Mouse (Mus musculus) midbrain, embryonic 16.5 days (tissue): ENCODE data around the gene Tesk1. TPM values are rescaled to one million over a fixed set of nuclear protein-coding genes. Genes with fewer than 3 reads are reported as not detected.

Experiments
- ATAC-seq: fragments of 200-750 bp; cut with Nextera tagmentation; 2 replicates; pipeline ENCODE4 v1.8.0; 2017; ENCODE audit warnings: moderate TSS enrichment
- H3K27ac ChIP-seq: fragments of 300-500 bp; sonication (generic); 2 replicates; pipeline ENCODE4 v1.5.1; 2014; ENCODE audit warnings: mild to moderate bottlenecking, low read length, mixed read lengths
- H3K27me3 ChIP-seq: fragments of 300-500 bp; sonication (generic); 2 replicates; pipeline ENCODE4 v1.6.1; 2014; ENCODE audit warnings: low read depth, low read length, mixed read lengths; ENCODE audit not compliant: control insufficient read depth, insufficient read depth
- H3K36me3 ChIP-seq: fragments of 300-500 bp; sonication (generic); 2 replicates; pipeline ENCODE4 v1.6.1; 2014; ENCODE audit warnings: mild to moderate bottlenecking, low read length, moderate library complexity, mixed read lengths; ENCODE audit not compliant: control insufficient read depth, insufficient read depth
- H3K4me1 ChIP-seq: fragments of 300-500 bp; sonication (generic); 2 replicates; pipeline ENCODE4 v1.6.1; 2014; ENCODE audit warnings: mild to moderate bottlenecking, low read length, mixed read lengths; ENCODE audit not compliant: control insufficient read depth, insufficient read depth
- H3K4me2 ChIP-seq: fragments of 300-500 bp; sonication (generic); 2 replicates; pipeline ENCODE4 v1.6.1; 2014; ENCODE audit warnings: mild to moderate bottlenecking, low read length, mixed read lengths
- H3K4me3 ChIP-seq: fragments of 300-500 bp; sonication (generic); 2 replicates; pipeline ENCODE4 v1.5.1; 2014; ENCODE audit warnings: low read depth, mild to moderate bottlenecking, low read length, moderate library complexity, mixed read lengths
- H3K9ac ChIP-seq: fragments of 300-500 bp; sonication (generic); 2 replicates; pipeline ENCODE4 v1.6.1; 2014; ENCODE audit warnings: low read depth, low read length, mixed read lengths
- H3K9me3 ChIP-seq: fragments of 300-500 bp; sonication (generic); replicated peaks from 2 replicates; pipeline ENCODE4 v1.6.1; 2014; ENCODE audit warnings: mild to moderate bottlenecking, low read length, mixed read lengths; ENCODE audit not compliant: control insufficient read depth, poor library complexity, severe bottlenecking
- WGBS: fragments of 180-500 bp; shearing (Covaris S2); extraction: QIAGEN DNeasy Blood & Tissue Kit; methylation state at CpG from one replicate; pipeline ENCODE4 v1.1.7; 2014; 5-methylcytosine and 5-hydroxymethylcytosine counted together
- polyA plus RNA-seq: library from polyadenylated mRNA; unstranded; fragments of >200 nt; fragmentation: Nextera tagmentation; extraction: Ambion mirVana; gene quantifications from 2 replicates; pipeline ENCODE4 v1.2.1, GENCODE M21; 2015

Gene Tesk1
- polyA plus RNA-seq, 1 experiment from 2014 or later: 10.7 TPM

DNA sequence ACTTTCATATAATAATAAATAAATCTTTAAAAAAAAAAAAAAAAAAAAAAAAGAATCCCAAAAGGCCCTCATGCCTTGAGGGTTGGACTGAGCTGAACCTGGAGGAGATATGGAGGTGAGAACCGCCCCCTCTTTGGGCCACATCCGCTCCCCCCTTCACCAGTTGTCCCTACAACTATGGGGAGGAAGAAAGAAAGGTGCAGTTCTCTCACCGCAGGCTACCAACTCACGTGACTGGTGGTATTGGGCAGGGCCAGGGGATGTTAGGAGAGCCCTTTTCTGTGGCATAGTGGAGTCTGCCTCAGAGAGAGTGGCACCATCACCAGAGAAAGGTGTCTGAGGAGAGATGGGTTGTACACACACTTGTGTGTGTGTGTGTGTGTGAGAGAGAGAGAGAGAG lies 14.7 kb downstream of the Tesk1 start:
- no peak overlapping the region for H3K9ac ChIP-seq
- no peak overlapping the region for H3K4me2 ChIP-seq
- ATAC-seq: no peak
- H3K4me3 ChIP-seq: no peak overlapping the region
- H3K36me3 ChIP-seq: no peaks in the 10 kb centered on the region
- H3K27ac ChIP-seq: no peak overlapping the region
- WGBS: 30% methylated on average over 4 of the region's 4 CpGs
- H3K27me3 ChIP-seq: peaks cover 3% of the 10 kb centered on the region; the same call in 1 of the 2 replicates
- H3K9me3 ChIP-seq: no peaks in the 10 kb centered on the region
- peaks cover 7% of the 10 kb centered on the region for H3K4me1 ChIP-seq

DNA sequence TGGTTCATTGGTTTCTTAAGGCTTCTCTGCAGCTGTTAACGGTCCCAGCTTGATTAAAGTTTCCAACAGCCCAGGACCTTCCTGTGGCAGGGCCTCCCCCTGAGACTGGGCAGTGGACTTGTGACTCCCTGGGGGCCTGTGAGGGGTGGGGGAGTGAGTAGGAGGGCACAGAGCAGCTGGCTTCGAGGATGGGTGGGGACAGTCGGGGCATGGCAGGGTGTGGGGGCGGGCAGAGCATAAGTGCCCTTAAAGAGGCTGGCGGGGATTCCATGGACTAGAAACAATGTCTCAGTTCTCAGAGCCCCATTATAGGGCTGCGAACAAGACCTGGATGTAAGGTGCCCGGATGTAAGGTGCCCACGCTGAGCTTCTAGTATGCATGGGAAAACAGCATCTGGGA lies 15.4 kb downstream of the Tesk1 start:
- Histone ChIP-seq H3K27ac (no peak overlapping the region), H3K4me3 (no peak overlapping the region), H3K4me1 (peaks cover 7% of the 10 kb centered on the region), H3K9me3 (no peaks in the 10 kb centered on the region), H3K4me2 (no peak overlapping the region), H3K27me3 (peaks cover 3% of the 10 kb centered on the region; the same call in 1 of the 2 replicates), H3K9ac (no peak overlapping the region), H3K36me3 (no peaks in the 10 kb centered on the region)
- no peak for ATAC-seq
- 20% methylated on average over 8 of the region's 8 CpGs for WGBS

DNA sequence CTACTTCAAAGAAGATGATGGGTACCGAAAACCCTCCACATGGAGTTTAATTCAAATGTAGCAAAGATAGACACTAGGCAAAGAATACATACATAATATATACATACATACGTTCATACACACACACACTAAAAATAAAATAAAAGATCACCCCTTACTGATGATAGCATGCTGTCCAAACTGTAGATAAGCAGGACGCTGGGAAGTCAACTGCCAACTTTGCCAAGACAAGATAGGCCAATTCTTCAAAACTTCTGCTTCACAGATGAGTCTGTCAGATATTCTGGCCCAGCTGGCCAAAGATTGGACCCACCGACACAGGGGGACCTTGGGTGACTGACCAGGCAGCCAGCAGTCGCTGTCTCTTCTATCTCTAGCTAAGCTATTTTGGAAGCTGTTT lies 21.4 kb downstream of the Tesk1 start:
- no peak for ATAC-seq
- H3K9ac ChIP-seq: no peak overlapping the region
- H3K9me3 ChIP-seq: no peaks in the 10 kb centered on the region
- 91% methylated on average over 5 of the region's 5 CpGs for WGBS
- H3K4me2 ChIP-seq: no peak overlapping the region
- no peaks in the 10 kb centered on the region for H3K36me3 ChIP-seq
- no peak overlapping the region for H3K4me3 ChIP-seq
- H3K27ac ChIP-seq: no peak overlapping the region
- no peaks in the 10 kb centered on the region for H3K27me3 ChIP-seq
- no peaks in the 10 kb centered on the region for H3K4me1 ChIP-seq

DNA sequence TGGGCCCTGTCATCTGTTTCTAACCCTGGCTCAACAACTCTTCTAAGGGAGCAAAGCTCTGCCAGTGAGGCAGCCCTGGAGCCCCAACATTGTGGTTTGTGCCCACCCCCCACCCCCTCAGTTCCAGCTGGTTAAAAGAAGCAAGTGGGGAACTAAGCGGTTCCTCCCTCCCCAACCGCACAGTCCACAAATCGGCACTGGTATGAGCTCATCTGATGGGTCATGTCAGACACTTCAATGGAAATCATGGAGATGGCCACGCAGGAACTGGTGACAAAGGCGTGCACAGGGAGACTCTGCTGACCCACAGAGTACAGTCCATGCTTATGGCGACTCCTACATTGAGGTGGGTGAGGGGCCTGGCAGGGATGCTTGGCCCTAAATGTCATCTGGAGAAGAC lies 24.2 kb downstream of the Tesk1 start:
- Histone ChIP-seq H3K4me3 (no peak overlapping the region), H3K36me3 (no peaks in the 10 kb centered on the region), H3K9ac (no peak overlapping the region), H3K27me3 (no peaks in the 10 kb centered on the region), H3K4me2 (no peak overlapping the region), H3K4me1 (no peaks in the 10 kb centered on the region), H3K9me3 (no peaks in the 10 kb centered on the region), H3K27ac (no peak overlapping the region)
- ATAC-seq: no peak
- WGBS: 90% methylated on average over 6 of the region's 6 CpGs

DNA sequence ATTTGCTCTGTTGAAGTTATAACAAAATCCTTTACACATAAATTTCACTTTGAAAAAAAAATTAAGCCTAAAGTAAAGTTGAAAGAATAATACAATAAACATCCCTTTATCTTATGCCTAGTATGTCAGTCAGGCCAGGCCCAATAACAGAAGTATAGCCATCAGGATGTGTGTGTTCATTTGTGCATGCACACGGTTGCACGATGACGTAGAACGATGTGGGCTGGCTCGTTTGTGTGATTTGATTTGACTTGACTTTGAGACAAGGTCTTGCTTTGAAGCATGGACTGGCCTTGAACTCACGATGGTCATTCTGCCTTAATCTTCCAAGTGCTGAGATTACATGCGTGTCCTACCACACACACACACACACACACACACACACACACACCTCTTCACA lies 25.1 kb downstream of the Tesk1 start:
- 91% methylated on average over 7 of the region's 7 CpGs for WGBS
- Histone ChIP-seq H3K27ac (no peak overlapping the region), H3K27me3 (no peaks in the 10 kb centered on the region), H3K9ac (no peak overlapping the region), H3K4me3 (no peak overlapping the region), H3K9me3 (no peaks in the 10 kb centered on the region), H3K36me3 (no peaks in the 10 kb centered on the region), H3K4me2 (no peak overlapping the region), H3K4me1 (no peaks in the 10 kb centered on the region)
- ATAC-seq: no peak

DNA sequence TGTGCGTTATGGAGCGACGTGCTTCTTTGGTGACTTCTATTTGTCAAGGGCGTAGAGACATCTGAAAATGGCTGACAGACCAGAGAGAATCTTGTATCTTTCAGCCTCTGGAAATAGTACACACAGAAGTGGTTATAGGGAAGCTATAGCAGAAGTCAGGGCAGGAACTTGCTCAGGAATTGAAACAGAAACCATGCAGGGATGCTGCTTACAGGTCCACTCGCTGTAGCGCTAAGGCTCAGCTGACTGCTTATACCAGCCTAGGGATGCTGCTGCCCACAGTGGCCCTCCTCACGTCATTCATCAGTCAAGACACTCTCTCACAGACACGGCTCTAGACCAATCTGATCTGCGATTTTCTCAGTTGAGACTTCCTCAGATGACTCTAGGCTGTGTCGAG lies 28.6 kb downstream of the Tesk1 start:
- no peaks in the 10 kb centered on the region for H3K36me3 ChIP-seq
- H3K9me3 ChIP-seq: no peaks in the 10 kb centered on the region
- H3K27ac ChIP-seq: no peak overlapping the region
- no peak overlapping the region for H3K9ac ChIP-seq
- 95% methylated on average over 10 of the region's 10 CpGs for WGBS
- no peak overlapping the region for H3K4me2 ChIP-seq
- no peak for ATAC-seq
- H3K27me3 ChIP-seq: no peaks in the 10 kb centered on the region
- H3K4me1 ChIP-seq: no peaks in the 10 kb centered on the region
- H3K4me3 ChIP-seq: no peak overlapping the region

DNA sequence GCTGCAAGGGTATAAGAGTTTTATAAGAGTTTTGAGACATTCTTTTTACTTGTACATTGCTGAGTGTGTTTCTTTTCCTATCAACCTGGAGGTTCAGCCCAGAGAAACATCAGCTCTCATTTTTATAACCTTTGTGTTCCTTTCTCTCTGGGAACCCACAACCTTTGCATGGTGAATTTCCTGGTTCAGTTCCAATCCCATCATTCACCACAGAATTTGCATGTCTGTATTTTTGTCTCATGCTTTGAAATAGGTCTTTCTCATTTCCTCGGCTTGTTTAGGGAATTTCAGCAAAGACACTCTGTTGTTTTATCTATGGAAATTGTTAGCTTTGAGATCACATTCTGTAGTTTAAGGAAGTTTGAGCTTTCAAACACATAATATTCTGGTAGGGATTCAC lies 31.9 kb downstream of the Tesk1 start:
- no peak overlapping the region for H3K4me2 ChIP-seq
- H3K27ac ChIP-seq: no peak overlapping the region
- H3K9me3 ChIP-seq: no peaks in the 10 kb centered on the region
- ATAC-seq: no peak
- no peaks in the 10 kb centered on the region for H3K27me3 ChIP-seq
- H3K9ac ChIP-seq: no peak overlapping the region
- WGBS: 74% methylated on average over 1 of the region's 1 CpGs
- no peak overlapping the region for H3K4me3 ChIP-seq
- no peaks in the 10 kb centered on the region for H3K36me3 ChIP-seq
- H3K4me1 ChIP-seq: 0 out of 2 replicates have a peak, but pooled peaks cover 2% of the 10 kb centered on the region

DNA sequence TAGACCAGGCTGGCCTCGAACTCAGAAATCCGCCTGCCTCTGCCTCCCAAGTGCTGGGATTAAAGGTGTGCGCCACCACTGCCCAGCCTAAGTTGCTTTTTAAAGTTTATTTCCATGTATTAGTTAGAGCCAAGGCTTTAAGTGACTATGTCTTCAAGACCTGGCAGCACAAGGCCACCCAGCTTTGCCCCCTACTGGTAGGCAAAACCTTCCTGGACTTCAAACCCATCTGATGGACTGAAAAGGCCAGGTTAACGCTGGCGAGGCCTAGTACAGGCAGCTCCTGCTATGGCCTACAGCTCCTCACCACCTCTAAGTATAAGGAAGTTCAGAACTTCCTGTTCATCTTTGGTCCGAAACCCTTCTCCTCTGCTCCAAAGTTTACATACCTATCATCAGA lies 34.9 kb downstream of the Tesk1 start:
- no peaks in the 10 kb centered on the region for H3K9me3 ChIP-seq
- H3K4me1 ChIP-seq: 0 out of 2 replicates have a peak, but pooled peaks cover 2% of the 10 kb centered on the region
- H3K9ac ChIP-seq: no peak overlapping the region
- no peak for ATAC-seq
- no peak overlapping the region for H3K27ac ChIP-seq
- WGBS: 93% methylated on average over 5 of the region's 6 CpGs
- H3K36me3 ChIP-seq: no peaks in the 10 kb centered on the region
- H3K4me3 ChIP-seq: no peak overlapping the region
- H3K27me3 ChIP-seq: no peaks in the 10 kb centered on the region
- no peak overlapping the region for H3K4me2 ChIP-seq

DNA sequence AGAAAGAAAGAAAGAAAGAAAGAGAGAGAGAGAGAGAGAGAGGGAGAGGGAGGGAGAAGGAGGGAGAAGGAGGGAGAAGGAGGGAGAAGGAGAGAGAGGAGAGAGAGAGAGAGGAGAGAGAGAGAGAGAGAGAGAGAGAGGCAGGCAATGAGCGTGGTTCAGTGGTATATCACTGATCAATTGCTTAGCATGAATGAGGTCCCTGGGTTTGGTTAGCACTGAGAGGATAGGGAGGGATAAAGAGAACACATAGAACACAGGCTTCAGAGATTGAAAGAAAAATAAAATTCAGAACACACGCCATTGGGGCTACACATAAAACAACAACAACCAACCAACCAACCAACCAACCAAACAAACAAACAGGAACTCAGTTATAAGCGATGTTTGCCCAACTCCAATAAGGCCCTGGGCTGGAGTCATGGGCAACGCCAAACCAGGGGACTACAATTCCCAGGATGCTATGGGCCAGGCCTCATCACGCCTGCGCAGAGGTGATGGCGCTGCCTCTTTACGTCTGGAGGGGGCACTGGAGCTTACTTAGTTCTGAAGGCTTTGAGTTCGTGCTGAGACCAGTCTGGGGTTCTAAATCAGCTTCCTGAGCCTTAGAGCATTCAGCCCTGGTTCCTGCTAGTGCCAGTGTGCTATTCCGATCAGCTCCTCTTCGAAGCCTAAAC lies 36.3 kb downstream of the Tesk1 start:
- WGBS: 17% methylated on average over 11 of the region's 11 CpGs
- H3K27ac ChIP-seq: no peak overlapping the region
- H3K9ac ChIP-seq: peak overlapping the region; percentile 59
- H3K4me1 ChIP-seq: 0 out of 2 replicates have a peak, but pooled peaks cover 2% of the 10 kb centered on the region
- H3K9me3 ChIP-seq: no peaks in the 10 kb centered on the region
- H3K27me3 ChIP-seq: no peaks in the 10 kb centered on the region
- H3K4me2 ChIP-seq: peak overlapping the region; percentile 60
- peak; percentile 97 for ATAC-seq
- peak overlapping the region; percentile 34 for H3K4me3 ChIP-seq
- H3K36me3 ChIP-seq: no peaks in the 10 kb centered on the region
